Mouse (Mus musculus): Measurements from ENCODE around the gene Med12l. TPM values are rescaled to one million over a fixed set of nuclear protein-coding genes. Genes with fewer than 3 reads are reported as not detected.

Med12l gene
- polyA plus RNA-seq, 1 experiment from 2014 or later = 3.9 TPM

- WGBS = 75% methylated on average over 5 of the region's 5 CpGs
- H3K4me1 ChIP-seq (ENCODE audit: control insufficient read depth, insufficient read depth, low read depth, low read length) = no peaks in the 10 kb centered on the region
- H3K4me3 ChIP-seq (ENCODE audit: low read length) = no peak overlapping the region
These were observed 171.2 kb downstream of the Med12l start for GRCm38 (mm10) chr3:59176871-59177270.

GRCm38 (mm10) chr3:59181134-59181533 lies 175.5 kb downstream of the Med12l start:
- Histone ChIP-seq H3K9me3 (ENCODE audit: control insufficient read depth, low read length) (no peaks in the 10 kb centered on the region), H3K36me3 (ENCODE audit: control insufficient read depth, insufficient read depth, low read length) (no peaks in the 10 kb centered on the region), H3K4me2 (ENCODE audit: low read length) (no peak overlapping the region), H3K4me1 (ENCODE audit: control insufficient read depth, insufficient read depth, low read depth, low read length) (no peaks in the 10 kb centered on the region), H3K27ac (ENCODE audit: low read depth, low read length) (no peak overlapping the region), H3K9ac (ENCODE audit: low read depth, low read length) (no peak overlapping the region), H3K27me3 (replicated peaks; ENCODE audit: control insufficient read depth, insufficient read depth, low read length) (no peaks in the 10 kb centered on the region), H3K4me3 (ENCODE audit: low read length) (no peak overlapping the region)
- ATAC-seq = no peak
- WGBS = 69% methylated on average over 5 of the region's 5 CpGs

More at GRCm38 (mm10) chr3:59176871-59177270, 171.2 kb downstream of the Med12l start:
- no peaks in the 10 kb centered on the region for H3K9me3 ChIP-seq (ENCODE audit: control insufficient read depth, low read length)
- no peaks in the 10 kb centered on the region for H3K36me3 ChIP-seq (ENCODE audit: control insufficient read depth, insufficient read depth, low read length)
- no peak overlapping the region for H3K9ac ChIP-seq (ENCODE audit: low read depth, low read length)
- no peak for ATAC-seq
- no peak overlapping the region for H3K4me2 ChIP-seq (ENCODE audit: low read length)
- H3K27me3 ChIP-seq (replicated peaks; ENCODE audit: control insufficient read depth, insufficient read depth, low read length) = no peaks in the 10 kb centered on the region
- H3K27ac ChIP-seq (ENCODE audit: low read depth, low read length) = no peak overlapping the region

GRCm38 (mm10) chr3:59182129-59182528 lies 176.5 kb downstream of the Med12l start:
- no peaks in the 10 kb centered on the region for H3K27me3 ChIP-seq (replicated peaks; ENCODE audit: control insufficient read depth, insufficient read depth, low read length)
- no peak overlapping the region for H3K9ac ChIP-seq (ENCODE audit: low read depth, low read length)
- no peak overlapping the region for H3K4me2 ChIP-seq (ENCODE audit: low read length)
- H3K9me3 ChIP-seq (ENCODE audit: control insufficient read depth, low read length) = no peaks in the 10 kb centered on the region
- H3K4me1 ChIP-seq (ENCODE audit: control insufficient read depth, insufficient read depth, low read depth, low read length) = no peaks in the 10 kb centered on the region
- no peak overlapping the region for H3K4me3 ChIP-seq (ENCODE audit: low read length)
- H3K36me3 ChIP-seq (ENCODE audit: control insufficient read depth, insufficient read depth, low read length) = no peaks in the 10 kb centered on the region
- no peak for ATAC-seq
- H3K27ac ChIP-seq (ENCODE audit: low read depth, low read length) = no peak overlapping the region

DNA sequence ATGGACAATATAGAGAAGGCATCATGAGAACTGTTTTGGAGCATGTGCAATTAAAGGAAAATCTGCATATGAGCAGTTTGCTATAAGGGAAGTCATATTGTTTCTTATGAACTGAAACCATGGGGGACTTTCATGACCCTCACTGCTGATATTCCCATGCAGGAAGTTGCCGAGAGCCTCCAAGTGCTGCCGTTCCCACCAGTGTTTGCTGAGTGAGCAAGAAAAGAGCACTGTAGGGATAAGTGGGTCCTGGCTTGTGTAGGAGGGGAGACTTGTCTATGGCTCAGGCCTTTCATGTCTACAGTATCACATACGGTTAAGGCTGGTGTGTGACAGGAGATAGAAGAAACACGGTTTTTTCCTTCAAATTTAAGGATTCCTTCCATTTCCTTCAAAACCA lies 180.0 kb downstream of the Med12l start:
- no peaks in the 10 kb centered on the region for H3K36me3 ChIP-seq (ENCODE audit: control insufficient read depth, insufficient read depth, low read length)
- H3K27me3 ChIP-seq (replicated peaks; ENCODE audit: control insufficient read depth, insufficient read depth, low read length) = no peaks in the 10 kb centered on the region
- no peaks in the 10 kb centered on the region for H3K9me3 ChIP-seq (ENCODE audit: control insufficient read depth, low read length)
- no peak for ATAC-seq
- H3K4me2 ChIP-seq (ENCODE audit: low read length) = no peak overlapping the region
- H3K9ac ChIP-seq (ENCODE audit: low read depth, low read length) = no peak overlapping the region
- no peak overlapping the region for H3K27ac ChIP-seq (ENCODE audit: low read depth, low read length)
- H3K4me1 ChIP-seq (ENCODE audit: control insufficient read depth, insufficient read depth, low read depth, low read length) = no peaks in the 10 kb centered on the region
- 86% methylated on average over 4 of the region's 4 CpGs for WGBS
- H3K4me3 ChIP-seq (ENCODE audit: low read length) = no peak overlapping the region

DNA sequence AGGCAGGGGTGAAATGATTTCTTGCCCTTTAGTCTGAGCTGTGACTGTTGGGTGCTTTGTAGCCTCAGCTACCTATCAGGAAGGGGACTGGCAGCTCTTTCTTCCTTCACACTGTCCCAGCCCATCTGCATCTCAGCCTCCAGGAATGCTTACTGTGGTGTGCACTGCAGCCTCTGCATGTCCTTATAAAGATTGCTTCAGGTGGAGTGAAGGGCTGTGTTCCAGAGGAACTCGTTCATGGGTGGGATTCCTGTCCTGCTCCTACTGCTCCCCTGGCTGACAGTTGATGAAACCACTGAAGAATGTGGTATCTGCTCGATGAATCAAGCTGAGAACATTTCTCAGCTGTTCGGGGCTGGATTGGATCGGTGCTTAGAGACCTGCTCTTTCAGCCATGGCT lies 181.7 kb downstream of the Med12l start:
- Histone ChIP-seq H3K4me2 (ENCODE audit: low read length) (no peak overlapping the region), H3K36me3 (ENCODE audit: control insufficient read depth, insufficient read depth, low read length) (no peaks in the 10 kb centered on the region), H3K4me3 (ENCODE audit: low read length) (no peak overlapping the region), H3K4me1 (ENCODE audit: control insufficient read depth, insufficient read depth, low read depth, low read length) (no peaks in the 10 kb centered on the region), H3K9ac (ENCODE audit: low read depth, low read length) (no peak overlapping the region), H3K27ac (ENCODE audit: low read depth, low read length) (no peak overlapping the region), H3K27me3 (replicated peaks; ENCODE audit: control insufficient read depth, insufficient read depth, low read length) (no peaks in the 10 kb centered on the region), H3K9me3 (ENCODE audit: control insufficient read depth, low read length) (no peaks in the 10 kb centered on the region)
- 89% methylated on average over 4 of the region's 4 CpGs for WGBS
- no peak for ATAC-seq

DNA sequence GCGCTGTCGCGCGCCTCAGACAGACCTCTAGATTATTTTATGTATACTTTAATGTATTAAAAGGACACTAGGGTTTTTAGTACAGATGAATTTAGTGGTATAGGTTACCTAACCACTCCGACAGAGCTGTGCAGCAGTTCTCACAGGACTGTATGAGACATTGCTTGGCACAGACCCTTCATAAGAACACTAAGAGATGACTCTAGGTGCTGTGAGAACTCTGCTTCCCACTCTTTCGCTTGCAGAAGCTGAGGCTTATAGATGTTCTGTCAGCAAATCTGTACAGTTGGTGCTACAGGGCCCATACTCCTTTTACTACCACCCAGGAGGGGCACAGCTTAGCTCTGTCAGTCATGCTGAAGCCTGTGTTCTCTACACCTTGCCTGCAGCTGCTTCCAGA lies 186.0 kb downstream of the Med12l start:
- no peak overlapping the region for H3K9ac ChIP-seq (ENCODE audit: low read depth, low read length)
- H3K27ac ChIP-seq (ENCODE audit: low read depth, low read length) = no peak overlapping the region
- no peak overlapping the region for H3K4me3 ChIP-seq (ENCODE audit: low read length)
- no peaks in the 10 kb centered on the region for H3K9me3 ChIP-seq (ENCODE audit: control insufficient read depth, low read length)
- WGBS = 97% methylated on average over 6 of the region's 6 CpGs
- no peak overlapping the region for H3K4me2 ChIP-seq (ENCODE audit: low read length)
- no peaks in the 10 kb centered on the region for H3K36me3 ChIP-seq (ENCODE audit: control insufficient read depth, insufficient read depth, low read length)
- H3K27me3 ChIP-seq (replicated peaks; ENCODE audit: control insufficient read depth, insufficient read depth, low read length) = no peaks in the 10 kb centered on the region
- no peak for ATAC-seq
- no peaks in the 10 kb centered on the region for H3K4me1 ChIP-seq (ENCODE audit: control insufficient read depth, insufficient read depth, low read depth, low read length)

- Histone ChIP-seq H3K4me2 (ENCODE audit: low read length) (no peak overlapping the region), H3K27me3 (replicated peaks; ENCODE audit: control insufficient read depth, insufficient read depth, low read length) (no peaks in the 10 kb centered on the region), H3K36me3 (ENCODE audit: control insufficient read depth, insufficient read depth, low read length) (no peaks in the 10 kb centered on the region), H3K4me3 (ENCODE audit: low read length) (no peak overlapping the region), H3K9me3 (ENCODE audit: control insufficient read depth, low read length) (no peaks in the 10 kb centered on the region), H3K9ac (ENCODE audit: low read depth, low read length) (no peak overlapping the region), H3K4me1 (ENCODE audit: control insufficient read depth, insufficient read depth, low read depth, low read length) (no peaks in the 10 kb centered on the region), H3K27ac (ENCODE audit: low read depth, low read length) (no peak overlapping the region)
- 91% methylated on average over 7 of the region's 7 CpGs for WGBS
- no peak for ATAC-seq
These were observed 188.5 kb downstream of the Med12l start for GRCm38 (mm10) chr3:59194099-59194498.

DNA sequence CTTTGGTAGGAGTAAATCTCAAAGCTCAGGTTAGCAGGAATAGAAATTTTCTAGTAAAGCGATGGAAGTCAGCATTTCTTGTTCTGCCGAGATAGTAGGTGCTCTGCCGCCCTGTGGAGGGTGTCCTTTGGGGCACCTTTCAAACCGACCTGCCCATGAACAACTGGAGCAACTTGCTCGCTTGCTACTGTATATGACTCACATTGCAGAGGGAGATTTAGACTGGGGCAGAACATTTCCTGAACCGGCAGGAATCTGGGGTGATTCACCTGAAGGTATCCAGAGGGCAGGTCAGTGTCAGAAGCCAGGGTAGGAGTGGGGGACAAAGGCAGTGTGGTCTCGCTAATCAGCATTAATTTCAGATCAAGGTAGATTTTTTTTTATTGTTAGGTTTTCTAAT lies 189.3 kb downstream of the Med12l start, which contains the start of gene Gpr87:
Gpr87 (minus strand) TSS at position 167 of the 400 bp plus-strand sequence.
- Histone ChIP-seq H3K4me1 (ENCODE audit: control insufficient read depth, insufficient read depth, low read depth, low read length) (no peaks in the 10 kb centered on the region), H3K27ac (ENCODE audit: low read depth, low read length) (no peak within 1 kb of the TSS), H3K9ac (ENCODE audit: low read depth, low read length) (no peak within 1 kb of the TSS), H3K4me3 (ENCODE audit: low read length) (no peak within 1 kb of the TSS), H3K4me2 (ENCODE audit: low read length) (no peak within 1 kb of the TSS), H3K36me3 (ENCODE audit: control insufficient read depth, insufficient read depth, low read length) (no peaks in the 10 kb centered on the region), H3K27me3 (replicated peaks; ENCODE audit: control insufficient read depth, insufficient read depth, low read length) (no peaks in the 10 kb centered on the region), H3K9me3 (ENCODE audit: control insufficient read depth, low read length) (no peaks in the 10 kb centered on the region)
- no peak for ATAC-seq
- WGBS = 93% methylated on average over 7 of the region's 7 CpGs

GRCm38 (mm10) chr3:59197329-59197948 lies 191.8 kb downstream of the Med12l start:
- Histone ChIP-seq H3K9me3 (ENCODE audit: control insufficient read depth, low read length) (no peaks in the 10 kb centered on the region), H3K4me1 (ENCODE audit: control insufficient read depth, insufficient read depth, low read depth, low read length) (no peaks in the 10 kb centered on the region), H3K27me3 (replicated peaks; ENCODE audit: control insufficient read depth, insufficient read depth, low read length) (no peaks in the 10 kb centered on the region), H3K36me3 (ENCODE audit: control insufficient read depth, insufficient read depth, low read length) (no peaks in the 10 kb centered on the region), H3K4me2 (ENCODE audit: low read length) (no peak overlapping the region), H3K9ac (ENCODE audit: low read depth, low read length) (no peak overlapping the region), H3K4me3 (ENCODE audit: low read length) (no peak overlapping the region), H3K27ac (ENCODE audit: low read depth, low read length) (no peak overlapping the region)
- WGBS = 81% methylated on average over 4 of the region's 4 CpGs
- ATAC-seq = no peak

Measured in hindbrain, embryonic 16.5 days (tissue).